8 mouse cellular contexts compared by ENCODE assay signal in genomic region chr13:46798156-46798555, GRCm38 (mm10).
A peak's percentile ranks its signal among the peaks of the same experiment; 100 is the strongest.
DNase-seq lines count a peak whose midpoint lies in the region; ATAC-seq lines count a peak whose summit lies in the region.

No protein-coding gene starts in this region.

- no peak overlapping the region for H3K27ac ChIP-seq in hindbrain, embryonic 11.5 days (ENCODE audit: low read depth, low read length)
- no peak overlapping the region for H3K27ac ChIP-seq in hindbrain, embryonic 13.5 days

- no peaks in the 10 kb centered on the region for H3K9me3 ChIP-seq in hindbrain, embryonic 11.5 days (ENCODE audit: control insufficient read depth, low read length)
- no peaks in the 10 kb centered on the region for H3K9me3 ChIP-seq in hindbrain, embryonic 13.5 days

- WGBS in hindbrain, embryonic 11.5 days, result 43% methylated on average over 4 of the region's 4 CpGs
- WGBS in hindbrain, embryonic 13.5 days, result 42% methylated on average over 4 of the region's 4 CpGs

- no peak for ATAC-seq in hindbrain, embryonic 11.5 days (ENCODE audit: low FRiP score)
- no peak for ATAC-seq in hindbrain, embryonic 13.5 days (ENCODE audit: low FRiP score)
- peak; percentile 92 for ATAC-seq in CD4-positive, CD25-positive, alpha-beta regulatory T cell, adult 4 months
- ATAC-seq in monocyte, adult 5-6 weeks (replicated peaks; ENCODE audit: insufficient number of reproducible peaks, low FRiP score, low TSS enrichment, poor library complexity, severe bottlenecking), result peak; percentile 72

- H3K36me3 ChIP-seq in hindbrain, embryonic 11.5 days (ENCODE audit: control insufficient read depth, insufficient read depth, low read length), result 0 out of 2 replicates have a peak, but pooled peaks cover 5% of the 10 kb centered on the region
- H3K36me3 ChIP-seq in hindbrain, embryonic 13.5 days, result peaks cover 53% of the 10 kb centered on the region

- no peaks in the 10 kb centered on the region for H3K27me3 ChIP-seq in hindbrain, embryonic 11.5 days (ENCODE audit: control insufficient read depth, insufficient read depth, low read length)
- no peaks in the 10 kb centered on the region for H3K27me3 ChIP-seq in hindbrain, embryonic 13.5 days

- H3K4me1 ChIP-seq in hindbrain, embryonic 11.5 days (replicated peaks; ENCODE audit: control insufficient read depth, insufficient read depth, low read length), result no peaks in the 10 kb centered on the region
- no peaks in the 10 kb centered on the region for H3K4me1 ChIP-seq in hindbrain, embryonic 13.5 days (replicated peaks)

- H3K4me2 ChIP-seq in hindbrain, embryonic 11.5 days (replicated peaks; ENCODE audit: low read depth, low read length), result no peak overlapping the region
- H3K4me2 ChIP-seq in hindbrain, embryonic 13.5 days, result no peak overlapping the region

- no peak overlapping the region for H3K4me3 ChIP-seq in hindbrain, embryonic 11.5 days (ENCODE audit: low read depth, low read length)
- H3K4me3 ChIP-seq in hindbrain, embryonic 13.5 days, result no peak overlapping the region

- H3K9ac ChIP-seq in hindbrain, embryonic 11.5 days (ENCODE audit: low read depth, low read length), result no peak overlapping the region
- H3K9ac ChIP-seq in hindbrain, embryonic 13.5 days, result no peak overlapping the region

- peak; percentile 72 for DNase-seq in hindbrain, embryonic 11.5 days (ENCODE audit: low spot score)
- DNase-seq in adipocyte (ENCODE audit: low spot score), result peak; percentile 61
- peak; percentile 57 for DNase-seq in embryo, embryonic 11 days
- DNase-seq in kidney, postnatal 4 days, result peak; percentile 48 to 63
- DNase-seq in thymus, postnatal 36 days, result peak; percentile 52 to 55

Comparison
In these comparisons a context has a peak if more than half of its experiments do, and no peak if none do; other contexts are left out.
1. ATAC-seq: peak in CD4-positive, CD25-positive, alpha-beta regulatory T cell, adult 4 months (single experiment) and monocyte, adult 5-6 weeks (single experiment); none in hindbrain, embryonic 11.5 days (single experiment) and hindbrain, embryonic 13.5 days (single experiment).
2. Peak in every context shown above with its lines, with median percentiles within 50 percentile points of each other: DNase-seq.